Mouse (Mus musculus) thymus, postnatal 10 days (tissue): ENCODE measurements around the gene Atp6v0a4.
A peak's percentile ranks its signal among the peaks of the same experiment; 100 is the strongest.

Experiments used
- DNase-seq, 2 experiments: peaks; one replicate each; pipeline ENCODE4 v3.0.0; 2021; ENCODE audit warnings: low spot score in 2 of 2

The Atp6v0a4 gene

DNA sequence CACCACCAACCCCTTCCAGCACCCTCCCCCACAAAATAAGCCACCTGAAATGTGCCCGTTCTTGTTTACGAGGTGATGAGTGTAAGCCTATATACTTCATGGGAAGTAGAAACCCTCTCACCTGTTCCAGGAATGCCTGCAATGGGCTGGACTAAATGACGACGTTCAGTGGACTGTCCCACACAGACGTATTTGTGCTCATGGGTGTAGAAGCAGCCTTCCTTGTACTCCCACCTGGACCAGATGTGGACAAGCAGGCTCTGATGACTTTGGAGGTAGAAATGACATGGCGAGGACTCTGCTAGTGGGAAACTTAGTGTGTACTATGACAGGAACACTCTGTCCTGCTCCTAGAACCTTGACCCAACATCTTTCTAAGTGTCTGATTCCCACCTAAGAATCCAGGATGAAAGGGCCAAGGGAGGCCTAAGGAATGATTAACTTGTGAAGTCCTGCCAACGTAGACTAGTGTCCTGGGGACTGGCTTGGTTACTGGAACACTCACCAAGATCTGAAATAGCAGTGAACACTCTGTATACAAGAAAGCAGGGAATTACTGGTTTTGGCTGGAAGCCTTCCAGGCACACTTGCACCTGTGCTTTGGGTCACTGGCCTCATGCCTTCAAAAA is at the start of gene Atp6v0a4:
TSS of gene Atp6v0a4 (minus strand) at position 380 of the 629 bp plus-strand sequence.
- DNase-seq: no peak

- no peak for DNase-seq
Observed at GRCm38 (mm10) chr6:38165385-38165784, 41.0 kb upstream of the Atp6v0a4 start.

GRCm38 (mm10) chr6:38164705-38165104 is 40.3 kb upstream of the Atp6v0a4 start:
- DNase-seq: no peak

DNA sequence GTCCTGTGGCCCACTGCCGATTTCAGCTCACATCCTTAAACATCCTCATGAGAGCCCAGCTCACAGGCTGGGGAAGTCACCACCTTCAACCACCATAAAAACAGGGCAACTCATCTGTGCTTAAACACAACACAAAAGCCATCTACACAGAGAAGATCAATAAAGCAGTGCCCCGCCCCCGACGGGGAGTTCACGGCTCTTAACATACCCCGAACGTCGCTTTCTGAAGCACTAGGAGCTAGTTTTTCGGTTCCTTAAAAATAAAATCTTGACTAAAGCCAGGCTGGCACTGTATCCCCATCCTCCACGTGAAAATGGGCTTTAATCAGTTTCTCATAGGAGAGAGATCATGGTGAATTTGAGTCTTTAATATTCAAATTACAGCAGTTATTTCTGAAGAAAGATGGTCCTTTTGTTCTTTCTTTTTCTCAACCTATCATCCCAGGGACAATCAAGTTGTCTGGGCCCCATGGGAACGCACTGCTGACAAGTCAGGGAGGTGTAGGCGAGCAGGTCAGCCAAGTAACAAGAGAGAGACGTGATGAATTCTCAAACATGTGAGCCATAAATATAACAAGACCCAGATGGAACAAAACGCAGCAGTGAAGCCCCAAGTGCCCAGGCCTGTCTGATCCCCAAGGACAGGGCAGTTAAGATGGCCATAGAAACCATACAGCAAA is 38.6 kb upstream of the Atp6v0a4 start:
- DNase-seq: no peak

GRCm38 (mm10) chr6:38160556-38160955 is 36.2 kb upstream of the Atp6v0a4 start:
- DNase-seq: no peak

GRCm38 (mm10) chr6:38160102-38160501 is 35.7 kb upstream of the Atp6v0a4 start:
- peak; percentile 44 to 72 for DNase-seq

DNA sequence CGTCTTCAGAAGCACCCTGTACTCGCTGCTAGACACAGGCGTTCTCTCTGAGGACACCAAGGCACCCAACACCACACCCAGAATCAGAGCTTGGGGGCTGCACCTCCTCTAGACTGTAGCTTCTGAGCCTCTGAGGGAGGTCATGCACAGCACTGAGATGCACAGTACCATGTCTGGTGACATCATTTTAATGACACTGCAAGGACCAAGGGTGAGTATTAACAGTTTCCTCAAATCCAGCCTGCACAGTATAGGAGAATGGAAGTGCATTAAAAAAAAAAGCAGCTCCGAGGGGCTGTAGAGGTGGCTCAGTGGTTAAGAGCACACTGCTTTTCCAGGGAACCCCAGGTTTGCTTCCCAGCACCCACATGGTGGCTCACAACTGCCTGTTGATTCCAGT is 35.2 kb upstream of the Atp6v0a4 start:
- DNase-seq: no peak

DNA sequence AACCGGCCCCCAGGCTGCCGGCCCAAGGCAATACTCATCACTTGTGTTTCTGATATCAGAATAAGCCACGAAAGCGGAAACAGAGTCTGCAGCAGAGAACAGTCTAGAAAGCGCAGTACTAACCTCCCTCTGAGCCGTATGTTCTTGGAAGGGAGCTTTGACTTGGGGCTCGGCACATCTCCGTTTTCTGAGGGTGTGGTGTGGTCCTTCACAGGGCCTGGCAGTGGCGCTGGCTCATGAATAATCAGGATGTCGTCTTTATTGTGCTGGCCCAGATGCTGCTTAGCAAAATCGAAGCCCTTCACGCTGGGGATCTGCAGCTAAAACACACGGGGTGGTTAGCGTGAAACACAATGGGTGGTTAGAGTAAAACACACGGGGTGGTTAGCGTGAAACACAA is 33.5 kb upstream of the Atp6v0a4 start:
- DNase-seq: no peak

DNA sequence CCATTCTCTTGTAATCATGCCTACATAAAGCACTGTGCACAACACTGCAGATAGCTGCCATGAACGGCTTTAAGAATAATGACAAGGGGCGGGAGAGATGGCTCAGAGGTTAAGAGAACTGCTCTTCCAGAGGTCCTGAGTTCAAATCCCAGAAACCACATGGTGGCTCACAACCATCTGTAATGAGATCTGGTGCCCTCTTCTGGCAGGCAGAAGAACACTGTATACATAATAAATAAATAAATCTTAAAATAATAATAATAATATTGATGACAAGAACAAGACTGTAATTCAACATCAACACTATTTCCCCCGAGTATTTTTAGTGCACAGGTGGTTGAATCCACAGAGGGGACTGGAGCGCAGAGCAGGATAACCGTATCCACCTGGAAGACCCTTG is 31.8 kb upstream of the Atp6v0a4 start:
- DNase-seq: no peak

DNA sequence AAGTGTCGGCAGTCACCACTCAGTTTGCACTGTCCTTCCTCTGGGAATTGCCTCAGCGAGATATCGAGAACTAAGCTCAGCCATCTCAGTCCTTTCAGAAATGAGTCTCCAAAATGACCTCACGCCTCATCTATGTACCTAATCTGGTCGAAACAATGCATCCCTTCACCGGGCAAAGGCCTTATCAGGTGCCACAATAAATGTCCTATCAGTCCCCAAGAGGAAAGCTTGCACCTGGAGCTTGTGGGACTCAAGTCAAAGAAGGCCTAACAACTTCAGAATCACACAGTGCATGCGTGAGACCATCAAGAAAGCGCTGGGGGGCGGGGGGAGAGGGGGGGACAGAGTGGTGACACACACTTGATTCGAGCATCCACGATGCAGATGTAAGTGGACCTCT is 27.9 kb upstream of the Atp6v0a4 start:
- no peak for DNase-seq

- no peak for DNase-seq
Observed at GRCm38 (mm10) chr6:38149483-38149882, 25.1 kb upstream of the Atp6v0a4 start.

- no peak for DNase-seq
Observed at GRCm38 (mm10) chr6:38148626-38149025, 24.2 kb upstream of the Atp6v0a4 start.

GRCm38 (mm10) chr6:38147301-38147700 is 22.9 kb upstream of the Atp6v0a4 start:
- DNase-seq: no peak

GRCm38 (mm10) chr6:38145463-38146065 is 21.2 kb upstream of the Atp6v0a4 start:
- DNase-seq: no peak

- DNase-seq: no peak
Observed at GRCm38 (mm10) chr6:38144161-38144998, 20.0 kb upstream of the Atp6v0a4 start.

- DNase-seq: no peak
Observed at GRCm38 (mm10) chr6:38140402-38140801, 16.0 kb upstream of the Atp6v0a4 start.

DNA sequence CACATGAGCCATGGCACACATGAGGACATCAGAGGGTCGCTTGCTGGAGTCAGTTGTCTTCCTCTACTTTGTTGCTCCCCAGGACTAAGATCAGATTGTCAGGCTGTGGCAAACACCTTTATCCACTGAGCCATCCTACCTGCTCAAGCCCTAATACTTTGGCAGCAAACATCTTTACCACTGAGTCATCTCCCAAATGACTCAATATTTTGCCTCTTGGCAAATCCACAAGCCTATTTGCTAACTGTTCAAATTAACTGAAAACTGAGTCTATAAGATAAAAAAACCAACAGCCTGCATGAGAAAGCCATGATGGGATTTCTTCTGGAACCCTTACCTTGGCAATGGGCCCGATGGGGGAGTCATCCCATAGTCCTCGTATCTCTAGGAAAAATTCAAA is 14.7 kb upstream of the Atp6v0a4 start:
- no peak for DNase-seq

DNA sequence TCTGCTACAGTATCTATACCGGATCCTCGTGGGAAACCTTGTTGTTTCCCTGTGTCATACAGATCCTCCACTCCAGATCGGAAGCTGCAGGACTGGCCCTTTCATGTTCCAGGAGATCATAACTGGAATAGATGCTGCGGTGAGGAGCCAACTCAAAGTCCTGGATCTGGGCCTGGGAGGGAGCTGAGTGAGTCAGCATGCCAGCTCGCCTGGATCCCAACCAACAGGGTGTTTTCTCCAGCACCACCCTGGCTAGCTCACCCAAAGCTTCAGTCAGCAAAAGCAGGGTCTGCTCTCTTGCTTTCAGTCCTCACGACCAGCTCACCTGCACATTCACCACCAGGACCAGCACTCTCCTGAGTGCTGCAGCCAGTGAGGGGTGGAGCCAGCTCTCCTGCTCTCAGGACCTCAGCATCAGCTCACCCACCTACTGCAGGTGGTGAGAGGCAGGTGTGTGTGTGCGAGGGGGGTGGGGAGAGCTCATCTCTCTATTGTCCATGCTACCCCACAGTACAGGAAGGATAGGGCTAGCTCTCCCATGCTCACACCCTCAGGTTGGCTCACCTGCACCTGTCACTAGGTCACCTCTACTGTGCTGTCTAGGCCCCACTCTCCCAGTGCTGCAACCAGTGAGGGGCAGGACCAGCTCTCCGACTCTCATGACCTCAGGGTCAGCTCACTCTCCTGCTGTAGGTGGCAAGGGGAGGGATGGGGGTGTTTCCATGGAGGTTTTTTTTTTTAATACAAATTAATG is 10.6 kb upstream of the Atp6v0a4 start:
- no peak for DNase-seq

GRCm38 (mm10) chr6:38131801-38132231 is 7.4 kb upstream of the Atp6v0a4 start:
- no peak for DNase-seq

DNA sequence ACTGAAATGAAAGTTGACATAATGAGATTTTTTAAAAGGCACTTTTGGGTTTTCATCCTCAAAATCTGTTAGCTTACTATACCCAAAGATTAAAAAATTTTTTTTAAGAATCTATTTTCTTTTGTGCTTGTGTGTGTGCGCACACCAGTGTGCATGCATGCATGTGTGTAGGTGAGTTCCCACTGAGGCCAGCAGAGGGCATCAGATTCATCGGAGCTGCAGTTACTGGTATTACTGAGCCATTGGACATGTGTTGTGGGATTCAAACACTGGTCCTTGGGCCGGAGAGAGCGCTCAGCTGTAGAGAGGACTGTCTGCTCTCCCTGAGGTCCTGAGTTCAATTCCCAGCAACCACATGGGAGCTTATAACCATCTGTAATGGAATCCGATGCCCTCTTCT is 5.5 kb upstream of the Atp6v0a4 start:
- no peak for DNase-seq

DNA sequence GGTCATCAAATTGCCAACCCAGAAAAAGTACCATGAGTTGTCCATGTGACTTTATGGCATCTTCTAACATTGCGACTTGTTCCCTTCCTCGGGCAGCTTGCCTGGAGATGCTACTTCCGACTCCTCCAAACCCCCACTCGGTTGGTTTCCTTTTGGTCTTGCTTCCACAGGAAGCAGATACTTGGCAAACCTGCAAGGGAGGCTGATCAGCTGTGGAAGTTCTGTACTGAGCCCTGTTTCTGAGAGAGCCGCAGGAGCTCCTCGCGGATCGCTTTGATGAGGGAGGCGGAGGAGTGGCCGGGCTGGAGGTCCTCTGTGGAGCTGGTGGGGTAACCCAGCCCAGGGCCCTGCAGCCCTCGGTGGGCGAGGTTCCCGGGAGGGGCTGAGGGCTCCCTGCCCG is 3.7 kb upstream of the Atp6v0a4 start:
- DNase-seq: no peak

DNA sequence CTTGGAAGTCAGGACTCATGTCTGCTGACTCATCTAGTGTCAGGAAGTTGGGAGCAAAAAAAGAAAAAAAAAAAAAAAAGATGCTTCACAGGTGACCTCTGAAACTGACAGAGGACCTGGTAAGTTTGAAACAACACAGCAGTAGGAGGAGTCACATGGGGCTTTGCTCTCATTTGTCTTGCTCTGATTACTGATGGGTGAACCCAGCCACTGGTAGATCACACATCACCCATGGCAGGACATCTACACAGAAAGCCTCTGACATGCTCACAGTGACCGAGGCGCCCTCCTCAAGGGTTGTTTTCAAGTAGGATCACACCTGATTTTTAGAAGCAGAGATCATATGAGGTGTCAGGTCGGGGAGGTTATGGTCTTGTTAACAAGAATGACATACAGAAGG is 1.1 kb upstream of the Atp6v0a4 start:
- no peak for DNase-seq
